Mouse (Mus musculus): ENCODE measurements around the gene Vwa3a.

Vwa3a gene

GRCm38 (mm10) chr7:120746821-120747220, 7.7 kb downstream of the Vwa3a start:
- DNase-seq (ENCODE audit: low spot score): no peak

GRCm38 (mm10) chr7:120748478-120748877, 9.4 kb downstream of the Vwa3a start:
- no peak for DNase-seq (ENCODE audit: low spot score)

GRCm38 (mm10) chr7:120751330-120751729, 12.2 kb downstream of the Vwa3a start:
- no peak for DNase-seq (ENCODE audit: low spot score)

- DNase-seq (ENCODE audit: low spot score): no peak
These were observed 12.8 kb downstream of the Vwa3a start for GRCm38 (mm10) chr7:120751906-120752305.

GRCm38 (mm10) chr7:120754671-120755070, 15.6 kb downstream of the Vwa3a start:
- peak; percentile 57 for DNase-seq (ENCODE audit: low spot score)

GRCm38 (mm10) chr7:120767369-120767768, 28.3 kb downstream of the Vwa3a start:
- DNase-seq (ENCODE audit: low spot score): no peak

GRCm38 (mm10) chr7:120771389-120771788, 32.3 kb downstream of the Vwa3a start:
- DNase-seq (ENCODE audit: low spot score): no peak

- no peak for DNase-seq (ENCODE audit: low spot score)
These were observed 38.9 kb downstream of the Vwa3a start for GRCm38 (mm10) chr7:120778012-120778411.

- no peak for DNase-seq (ENCODE audit: low spot score)
These were observed 56.4 kb downstream of the Vwa3a start for GRCm38 (mm10) chr7:120795544-120795943.

- no peak for DNase-seq (ENCODE audit: low spot score)
These were observed 57.3 kb downstream of the Vwa3a start for GRCm38 (mm10) chr7:120796369-120796768.

- DNase-seq (ENCODE audit: low spot score): no peak
These were observed 64.2 kb downstream of the Vwa3a start for GRCm38 (mm10) chr7:120803268-120803667.

GRCm38 (mm10) chr7:120809705-120810104, 70.6 kb downstream of the Vwa3a start:
- no peak for DNase-seq (ENCODE audit: low spot score)

- no peak for DNase-seq (ENCODE audit: low spot score)
These were observed 72.8 kb downstream of the Vwa3a start, which contains the start of gene Gm5737 for GRCm38 (mm10) chr7:120811834-120812415. TSS of gene Gm5737 (plus strand) at chr7:120812365.

- DNase-seq (ENCODE audit: low spot score): no peak
These were observed 78.4 kb downstream of the Vwa3a start for GRCm38 (mm10) chr7:120817552-120817951.

GRCm38 (mm10) chr7:120819386-120819785, 80.3 kb downstream of the Vwa3a start:
- no peak for DNase-seq (ENCODE audit: low spot score)

GRCm38 (mm10) chr7:120823248-120823647, 84.1 kb downstream of the Vwa3a start:
- no peak for DNase-seq (ENCODE audit: low spot score)

GRCm38 (mm10) chr7:120825097-120825496, 86.0 kb downstream of the Vwa3a start:
- no peak for DNase-seq (ENCODE audit: low spot score)

- no peak for DNase-seq (ENCODE audit: low spot score)
These were observed 87.3 kb downstream of the Vwa3a start for GRCm38 (mm10) chr7:120826408-120826807.

- no peak for DNase-seq (ENCODE audit: low spot score)
These were observed 91.6 kb downstream of the Vwa3a start for GRCm38 (mm10) chr7:120830431-120831381.

GRCm38 (mm10) chr7:120834426-120834825, 95.3 kb downstream of the Vwa3a start:
- DNase-seq (ENCODE audit: low spot score): no peak

GRCm38 (mm10) chr7:120834863-120835372, 95.8 kb downstream of the Vwa3a start:
- DNase-seq (ENCODE audit: low spot score): no peak

- DNase-seq (ENCODE audit: low spot score): peak; percentile 91
These were observed 96.6 kb downstream of the Vwa3a start for GRCm38 (mm10) chr7:120835449-120836359.
